Mouse (Mus musculus) gastrocnemius, postnatal 25 days (tissue): ENCODE results near the gene Aplp2. TPM values are rescaled to one million over a fixed set of nuclear protein-coding genes. Genes with fewer than 3 reads are reported as not detected.

Experiments
- DNase-seq: peaks from one replicate; pipeline ENCODE4 v3.0.0; 2022
- total RNA-seq, 2 experiments: library from RNA; stranded (reverse); gene quantifications; 1 replicate in 1 of 2; 2 replicates in 1 of 2; pipeline ENCODE4 v1.2.3; 2021

Gene Aplp2
- total RNA-seq, 2 experiments from 2014 or later, result 105 to 124 TPM

DNA sequence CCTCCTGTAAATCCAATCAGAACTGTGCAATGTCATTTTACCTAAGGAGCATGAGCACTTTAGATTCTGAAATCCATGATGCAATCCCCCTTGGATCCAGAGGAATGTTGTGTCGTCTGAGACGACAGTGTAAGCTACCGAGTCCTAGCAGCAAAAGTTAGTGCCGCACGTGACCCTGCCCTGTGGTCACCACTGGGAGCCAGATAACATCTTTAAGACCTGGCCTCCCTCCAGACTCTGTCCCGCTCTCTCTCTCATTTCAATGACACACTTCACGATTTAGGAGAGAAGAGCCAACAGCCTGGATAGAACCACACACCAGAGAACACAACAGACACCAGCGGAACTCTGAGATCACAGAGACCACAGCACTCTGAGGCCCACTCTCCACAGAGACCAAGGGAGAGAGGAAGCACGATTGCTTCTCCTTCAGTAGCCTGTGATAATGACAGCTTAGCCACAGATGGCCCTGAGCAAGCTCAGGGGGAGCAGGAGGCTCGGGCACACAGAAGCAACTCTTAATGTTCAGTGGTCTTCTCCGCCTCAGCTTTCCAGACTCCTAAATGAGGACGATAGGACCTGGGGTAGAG, 83.6 kb downstream of the Aplp2 start:
- DNase-seq, result no peak

DNA sequence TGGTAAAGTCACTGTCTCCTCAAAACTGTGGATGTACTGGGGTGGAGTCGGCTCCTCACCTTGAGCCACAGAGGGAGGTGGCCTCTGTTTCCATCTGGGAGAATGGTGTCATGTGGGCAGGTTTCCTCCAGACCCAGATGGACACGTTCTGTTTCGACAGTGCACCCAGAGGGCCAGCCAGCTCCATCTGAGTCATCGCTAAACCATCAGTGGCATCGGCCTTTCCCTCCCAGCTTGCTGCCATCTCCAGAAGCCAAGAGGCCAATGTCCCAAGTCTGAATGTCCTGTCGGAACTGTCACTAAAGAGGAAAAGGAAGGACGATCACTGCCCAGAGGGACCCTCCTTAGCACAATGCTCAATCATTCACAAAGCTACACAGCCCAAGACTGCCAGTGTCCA, 85.5 kb downstream of the Aplp2 start:
- DNase-seq, result no peak

DNA sequence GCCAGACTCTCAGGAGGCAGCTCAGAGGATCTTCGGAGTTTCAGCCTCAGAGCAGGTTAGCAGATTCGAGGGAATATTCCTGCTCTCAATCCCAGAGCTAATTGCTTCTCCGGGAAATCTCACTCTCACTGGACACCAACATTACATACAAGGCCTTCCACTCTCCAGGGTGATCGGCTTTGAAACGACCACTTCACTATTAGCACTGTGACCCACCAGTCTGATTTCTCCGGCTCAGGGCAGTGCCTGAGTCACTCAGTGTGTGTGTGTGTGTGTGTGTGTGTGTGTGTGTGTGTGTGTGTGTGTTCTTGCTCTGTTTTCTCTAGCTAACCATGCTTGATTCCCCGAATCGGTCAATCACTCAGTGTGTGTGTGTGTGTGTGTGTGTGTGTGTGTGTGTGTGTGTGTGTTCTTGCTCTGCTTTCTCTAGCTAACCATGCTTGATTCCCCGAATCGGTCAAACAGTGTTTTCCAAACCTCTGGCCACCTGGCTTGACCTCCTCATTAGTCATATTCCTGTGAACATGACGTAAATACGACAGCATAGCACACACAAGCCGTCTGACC, 89.1 kb downstream of the Aplp2 start:
- DNase-seq, result no peak

DNA sequence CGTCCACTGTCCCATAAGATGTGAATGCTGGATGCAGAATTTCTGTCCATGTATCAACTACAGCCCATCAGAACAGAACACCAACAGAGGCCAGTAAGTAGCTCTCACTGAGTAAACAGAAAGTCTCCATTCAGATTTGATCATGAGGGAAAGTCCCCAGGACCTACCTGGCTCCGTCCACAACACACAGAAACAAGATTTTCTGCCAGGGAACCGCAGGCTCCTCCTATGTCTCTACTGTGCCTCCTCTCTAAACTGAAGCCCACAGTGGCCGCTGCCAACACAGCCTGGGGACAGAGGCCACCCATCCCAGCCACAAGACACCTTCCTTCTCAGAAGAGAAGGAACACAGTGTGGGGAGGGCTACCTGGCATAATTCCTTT, 91.1 kb downstream of the Aplp2 start:
- no peak for DNase-seq

DNA sequence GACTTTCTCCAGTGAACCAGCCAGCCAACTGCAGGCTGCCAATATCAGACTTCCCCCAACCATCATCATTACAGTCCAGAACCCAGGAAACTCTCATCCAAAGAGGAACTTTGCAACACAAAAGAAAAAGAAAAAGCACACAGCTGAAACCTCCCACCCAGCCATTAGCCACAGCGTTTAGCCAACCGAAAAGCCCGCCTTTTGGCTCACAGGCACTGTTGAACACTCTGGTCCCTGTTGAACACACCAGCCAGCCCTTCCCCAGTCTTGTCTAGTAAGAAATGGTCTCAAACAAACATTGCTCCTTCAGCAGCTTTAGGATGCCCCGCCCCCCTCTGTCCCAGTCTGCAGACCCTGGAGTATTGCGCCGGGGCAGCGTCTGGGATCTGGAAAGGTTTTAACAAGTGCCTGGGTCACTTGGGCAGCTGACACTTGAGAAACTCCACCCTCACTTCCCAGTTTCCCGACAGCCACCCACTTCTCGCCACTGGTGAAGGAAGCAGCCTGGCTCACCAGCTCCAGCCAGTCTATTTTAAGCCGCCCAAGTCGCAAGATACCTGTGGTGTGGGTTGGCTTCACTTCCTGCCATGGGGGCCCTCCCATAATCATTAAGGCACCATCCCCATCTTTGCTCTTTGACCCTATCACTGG, 91.6 kb downstream of the Aplp2 start:
- no peak for DNase-seq

DNA sequence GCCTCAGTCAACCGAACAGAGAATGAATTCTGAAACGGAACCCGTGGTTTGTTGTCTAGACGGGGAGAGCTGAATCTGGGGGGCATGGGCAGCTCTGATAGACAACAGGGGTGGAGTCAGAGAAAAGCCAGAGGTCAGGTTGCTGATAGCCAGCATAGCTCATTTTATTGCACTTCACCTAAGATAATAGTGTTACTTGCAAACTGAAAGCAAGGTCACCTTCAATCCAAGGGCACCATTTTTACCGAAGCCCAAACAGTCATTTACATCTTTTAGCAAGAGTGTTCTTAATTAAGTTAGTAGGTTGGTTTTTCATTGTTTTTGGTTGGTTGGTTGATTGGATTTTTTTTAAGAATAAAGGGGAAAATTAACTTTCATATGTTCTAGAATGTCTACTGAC, 92.2 kb downstream of the Aplp2 start:
- DNase-seq, result no peak

DNA sequence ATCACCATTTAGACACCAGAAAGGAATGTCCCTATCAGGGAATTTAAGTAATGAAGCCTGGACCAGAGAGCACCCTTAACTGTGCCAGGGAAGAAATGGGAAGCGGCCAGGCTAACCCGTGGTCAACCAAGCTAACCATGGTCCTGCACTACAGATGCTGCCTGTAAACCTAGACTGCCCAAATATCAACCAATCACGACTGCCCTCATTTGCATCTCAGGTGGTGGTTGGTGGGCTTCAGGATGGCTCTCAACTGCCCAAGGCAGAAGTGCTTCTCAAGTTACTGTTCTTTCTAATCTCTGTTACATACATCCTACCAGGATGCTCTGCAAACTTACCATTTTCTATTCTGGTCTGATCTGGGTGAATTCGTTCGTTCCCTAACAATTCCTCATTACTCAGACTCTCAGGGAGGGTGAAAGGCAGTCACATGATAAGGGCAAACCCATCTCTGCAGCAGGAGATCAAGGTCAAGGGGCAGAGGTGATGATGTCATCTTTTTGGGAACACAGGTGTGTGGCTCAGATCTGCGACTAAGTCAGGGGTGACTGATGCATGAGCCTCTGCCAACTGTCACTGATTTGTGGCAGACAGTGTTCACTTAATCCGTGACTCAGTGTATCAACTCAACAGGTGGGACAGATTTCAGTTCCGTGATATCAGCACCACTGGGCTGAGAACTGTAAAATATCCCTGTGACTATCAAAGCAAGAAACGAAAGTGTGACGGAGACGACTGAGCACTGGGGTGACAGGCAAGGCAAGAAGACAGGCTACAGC, 92.9 kb downstream of the Aplp2 start:
- no peak for DNase-seq

DNA sequence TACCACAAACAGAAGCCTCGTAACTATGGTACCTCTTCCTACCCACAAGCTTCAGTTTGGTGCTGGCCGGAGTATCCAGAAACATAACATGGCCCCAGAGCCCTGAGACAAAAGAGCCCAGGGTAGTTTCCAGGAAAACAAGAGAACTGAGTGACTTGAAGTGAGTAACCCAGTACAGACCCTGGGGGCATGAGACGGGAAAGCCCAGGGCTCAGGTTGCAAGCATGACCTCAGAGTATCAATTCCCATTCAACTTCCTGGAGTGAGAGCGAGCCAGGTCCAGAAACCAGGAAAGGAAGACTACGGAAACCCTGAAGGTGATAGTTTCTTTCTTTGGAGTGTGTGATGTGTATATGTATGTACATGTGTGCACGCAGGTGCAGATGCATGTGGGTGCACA, 94.1 kb downstream of the Aplp2 start:
- no peak for DNase-seq

DNA sequence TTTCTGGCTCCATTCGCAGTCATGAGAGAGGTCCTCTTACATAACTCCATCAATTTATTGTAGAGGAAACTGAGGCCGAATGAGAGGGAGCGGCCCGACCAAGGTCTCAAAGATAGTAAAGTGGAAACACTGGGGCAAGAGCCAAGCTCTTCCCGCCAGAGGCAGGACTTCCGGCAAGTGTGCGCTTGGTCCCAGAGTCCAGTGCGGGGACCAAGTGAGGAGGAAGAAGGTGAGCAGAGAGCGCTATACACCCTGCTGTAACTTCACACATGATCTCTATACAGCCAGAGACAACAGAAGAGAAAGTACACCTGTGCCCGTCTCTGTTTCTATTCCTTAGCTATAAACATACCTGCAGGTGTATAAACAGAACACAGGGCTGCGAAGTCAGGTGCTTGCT, 94.5 kb downstream of the Aplp2 start:
- DNase-seq, result no peak

DNA sequence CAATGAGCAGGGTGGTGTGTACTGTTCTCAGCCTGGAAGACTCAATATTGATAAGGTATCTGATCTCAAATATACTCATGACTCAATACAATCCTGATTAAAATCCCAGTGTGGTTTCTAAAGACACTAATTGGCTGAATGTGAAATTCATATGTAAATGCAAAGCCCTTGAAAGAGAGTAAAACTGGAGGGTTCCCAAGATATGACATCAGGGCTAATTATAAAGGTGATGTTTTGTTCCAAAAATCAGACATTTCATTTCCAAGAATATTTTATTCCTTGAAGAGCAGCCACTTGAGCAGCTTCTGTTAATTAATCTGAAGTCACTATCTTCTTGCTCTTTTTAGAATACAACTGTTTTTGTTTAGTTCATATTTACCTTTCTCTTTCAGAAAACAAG, 96.0 kb downstream of the Aplp2 start:
- no peak for DNase-seq

DNA sequence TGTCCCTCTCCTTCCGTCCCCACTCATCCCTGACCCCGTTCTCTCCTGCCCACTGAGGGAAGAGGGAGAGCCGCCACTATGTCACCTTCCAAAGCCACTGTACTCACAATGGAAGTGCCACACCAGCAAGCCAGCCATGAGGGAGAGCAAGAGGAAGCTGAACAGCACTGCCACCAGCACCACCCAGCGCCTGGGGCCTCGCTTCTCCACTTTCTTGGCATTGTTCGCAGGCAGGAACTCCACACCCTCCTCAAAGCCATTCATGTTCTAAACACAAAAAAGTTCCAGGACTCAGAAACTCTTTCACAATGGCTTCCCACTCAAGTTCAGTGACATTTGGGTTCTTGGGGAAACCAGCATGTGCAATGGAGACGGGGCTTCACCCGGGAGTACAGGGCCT, 103.2 kb downstream of the Aplp2 start:
- DNase-seq, result no peak

Other genes starting within 250 kb of the Aplp2 start
- gene Zbtb44, start 181.2 kb downstream of the Aplp2 start, total RNA-seq, result 10 to 100 TPM; 52.3 to 58.9 TPM
- gene St14, start 80.0 kb downstream of the Aplp2 start, total RNA-seq, result under 1 TPM; 0.20 to 0.27 TPM
- gene Prdm10, start 68.7 kb upstream of the Aplp2 start, total RNA-seq, result 1 to 10 TPM; 3.0 to 3.7 TPM
- 1 to 10 TPM; 8.0 to 8.6 TPM for gene Nfrkb, start 174.4 kb upstream of the Aplp2 start, total RNA-seq